Mouse (Mus musculus) bone marrow, adult 2 months (tissue): ENCODE measurements at regions not wholly inside any gene's neighbourhood (a gene's known extent, or its start where the extent isn't known, plus 50 kb on each side); places are given as distances from the start of the nearest gene placed in this dataset.

ENCODE experiments used
- CTCF ChIP-seq: fragments of 200-500 bp; IDR thresholded peaks from 2 replicates; pipeline ENCODE4 v1.5.1; 2011; ENCODE audit warnings: low read length, control low read depth; ENCODE audit not compliant: control insufficient read depth, insufficient read depth
- POLR2A ChIP-seq: fragments of 200-500 bp; IDR thresholded peaks from 2 replicates; pipeline ENCODE4 v1.6.1; 2011; ENCODE audit warnings: low read depth, mild to moderate bottlenecking, control low read depth, low read length, borderline replicate concordance; ENCODE audit not compliant: control insufficient read depth

- TF ChIP-seq CTCF (no peak), POLR2A (no peak)
These were observed 291.9 kb upstream of the Thbs1 start for GRCm38 (mm10) chr2:117819701-117820225.
